Mouse (Mus musculus) forebrain, embryonic 10.5 days (tissue): ENCODE data around the gene Ccdc170. TPM values are rescaled to one million over a fixed set of nuclear protein-coding genes. Genes with fewer than 3 reads are reported as not detected.
"Not testable (repeated sequence)": the region's sequence is repeated elsewhere in the genome, so short reads cannot be mapped to it uniquely, and the experiment has no call there.

Experiments used
- DNase-seq: peaks from one replicate; pipeline ENCODE4 v3.0.0-alpha.2; 2017; ENCODE audit warnings: low spot score; ENCODE audit errors: extremely low spot score
- H3K27ac ChIP-seq: fragments of 300-500 bp; sonication (generic); 2 replicates; pipeline ENCODE4 v1.5.1; 2016; ENCODE audit warnings: mild to moderate bottlenecking
- H3K27me3 ChIP-seq: fragments of 300-500 bp; sonication (generic); 2 replicates; pipeline ENCODE4 v1.6.1; 2016; ENCODE audit warnings: mild to moderate bottlenecking; ENCODE audit not compliant: poor library complexity, severe bottlenecking
- H3K36me3 ChIP-seq: fragments of 300-500 bp; sonication (generic); replicated peaks from 2 replicates; pipeline ENCODE4 v1.6.1; 2016; ENCODE audit warnings: mild to moderate bottlenecking, moderate library complexity
- H3K4me1 ChIP-seq: fragments of 300-500 bp; sonication (generic); 2 replicates; pipeline ENCODE4 v1.6.1; 2016
- H3K4me3 ChIP-seq: fragments of 300-500 bp; sonication (generic); 2 replicates; pipeline ENCODE4 v1.5.1; 2016; ENCODE audit warnings: mild to moderate bottlenecking, moderate library complexity
- H3K9me3 ChIP-seq: fragments of 300-500 bp; sonication (generic); 2 replicates; pipeline ENCODE4 v1.6.1; 2016; ENCODE audit warnings: mild to moderate bottlenecking, moderate library complexity
- WGBS: fragments of 180-500 bp; shearing (Covaris S2); methylation state at CpG from one replicate; pipeline ENCODE4 v1.1.7; 2016; 5-methylcytosine and 5-hydroxymethylcytosine counted together
- polyA plus RNA-seq: library from polyadenylated mRNA; unstranded; fragments of >200 nt; fragmentation: Nextera tagmentation; extraction: Ambion mirVana; gene quantifications from 2 replicates; pipeline ENCODE4 v1.2.1, GENCODE M21; 2016

Ccdc170 gene
- polyA plus RNA-seq, 1 experiment from 2014 or later = not detected

GRCm38 (mm10) chr10:4586691-4587090 is 104.4 kb downstream of the Ccdc170 start:
- H3K4me3 ChIP-seq = no peak overlapping the region
- no peaks in the 10 kb centered on the region for H3K36me3 ChIP-seq
- no peaks in the 10 kb centered on the region for H3K4me1 ChIP-seq
- 89% methylated on average over 6 of the region's 6 CpGs for WGBS
- DNase-seq = no peak
- H3K27ac ChIP-seq = no peak overlapping the region
- no peaks in the 10 kb centered on the region for H3K27me3 ChIP-seq
- no peaks in the 10 kb centered on the region for H3K9me3 ChIP-seq

DNA sequence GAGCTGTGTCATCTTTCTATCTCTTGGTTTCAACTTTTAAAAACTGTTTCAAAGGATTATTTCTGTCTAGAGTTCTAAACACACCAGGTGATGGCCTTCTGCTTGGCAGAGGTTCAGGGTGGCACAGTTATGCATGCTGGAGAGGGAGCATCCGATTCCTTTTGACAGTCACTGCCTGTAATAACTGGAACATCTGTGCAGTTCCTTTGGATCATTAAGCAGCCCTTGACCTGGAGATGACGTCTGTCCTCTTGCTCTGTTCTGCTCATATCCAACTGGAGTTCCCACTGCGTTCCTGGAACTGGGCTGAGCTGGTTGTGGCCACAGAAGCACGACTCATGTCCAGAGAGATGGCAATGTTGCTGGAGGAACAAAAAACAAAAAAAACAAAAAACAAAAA is 107.3 kb downstream of the Ccdc170 start:
- H3K9me3 ChIP-seq = no peaks in the 10 kb centered on the region
- DNase-seq = no peak
- no peaks in the 10 kb centered on the region for H3K27me3 ChIP-seq
- no peaks in the 10 kb centered on the region for H3K36me3 ChIP-seq
- H3K4me1 ChIP-seq = no peaks in the 10 kb centered on the region
- no peak overlapping the region for H3K4me3 ChIP-seq
- no peak overlapping the region for H3K27ac ChIP-seq
- 88% methylated on average over 4 of the region's 4 CpGs for WGBS

DNA sequence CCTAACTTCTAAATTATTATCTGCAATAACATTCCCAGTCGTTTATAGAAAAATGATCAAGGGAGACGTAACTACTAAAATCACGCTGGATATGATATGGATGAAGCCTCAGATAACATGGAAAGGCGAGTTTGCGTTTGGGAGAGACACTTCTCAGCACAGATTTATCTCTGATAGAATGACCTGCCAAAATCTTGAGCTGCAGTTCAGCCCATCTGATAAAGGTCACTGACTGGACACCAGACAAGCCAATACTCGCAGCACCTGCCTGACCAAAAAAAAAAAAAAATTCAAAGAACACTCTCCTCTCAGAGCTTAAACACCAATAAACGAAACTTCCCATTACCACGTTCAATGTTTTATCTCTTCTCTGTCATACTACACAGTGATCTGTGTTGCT is 108.7 kb downstream of the Ccdc170 start:
- Histone ChIP-seq H3K4me3 (no peak overlapping the region), H3K9me3 (peaks cover 3% of the 10 kb centered on the region; the same call in 1 of the 2 replicates), H3K4me1 (no peaks in the 10 kb centered on the region), H3K27me3 (no peaks in the 10 kb centered on the region), H3K27ac (no peak overlapping the region), H3K36me3 (no peaks in the 10 kb centered on the region)
- WGBS = 88% methylated on average over 8 of the region's 8 CpGs
- no peak for DNase-seq

DNA sequence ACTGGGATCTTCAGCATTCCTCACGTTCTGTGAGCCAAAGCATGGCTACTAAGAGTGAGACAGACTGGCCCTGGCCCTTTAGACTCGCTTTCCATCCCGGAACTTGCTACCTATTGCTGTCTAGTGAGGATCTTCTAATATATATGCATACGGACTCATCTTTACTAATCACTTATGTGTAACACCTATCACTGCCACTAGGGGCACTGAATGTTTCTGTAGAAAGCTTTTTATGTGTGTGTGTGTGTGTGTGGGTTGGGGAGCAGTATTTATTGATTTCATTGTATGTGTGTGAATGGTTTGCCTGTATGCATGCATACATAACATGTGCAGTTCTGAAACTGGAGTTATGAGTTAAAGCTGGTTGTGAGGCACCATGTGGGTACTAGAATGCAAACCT is 111.5 kb downstream of the Ccdc170 start:
- no peak for DNase-seq
- WGBS = 70% methylated on average over 4 of the region's 4 CpGs

DNA sequence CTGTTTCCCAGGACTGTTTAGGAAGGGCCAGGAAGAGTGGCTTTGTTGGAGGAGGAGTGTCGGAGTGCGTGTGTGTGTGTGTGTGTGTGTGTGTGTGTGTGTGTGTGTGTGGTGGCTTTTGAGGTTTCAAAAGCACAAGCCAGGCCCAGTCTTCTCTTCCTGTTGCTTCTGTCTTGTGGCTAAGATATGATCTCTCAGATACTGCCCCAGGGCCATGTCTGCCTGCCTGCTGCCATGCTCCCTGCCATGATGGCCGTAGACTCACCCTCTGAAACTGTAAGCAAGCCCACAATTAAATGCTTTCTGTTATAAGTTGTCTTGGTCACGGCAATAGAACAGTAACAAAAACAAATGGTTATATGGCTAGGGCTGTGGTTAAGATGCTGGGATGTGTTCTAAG is 114.9 kb downstream of the Ccdc170 start:
- 92% methylated on average over 4 of the region's 4 CpGs for WGBS
- no peak overlapping the region for H3K4me3 ChIP-seq
- peaks cover 5% of the 10 kb centered on the region; the same call in 1 of the 2 replicates for H3K9me3 ChIP-seq
- H3K27me3 ChIP-seq = no peaks in the 10 kb centered on the region
- H3K4me1 ChIP-seq = no peaks in the 10 kb centered on the region
- no peak for DNase-seq
- no peaks in the 10 kb centered on the region for H3K36me3 ChIP-seq
- no peak overlapping the region for H3K27ac ChIP-seq

More for the DNA sequence above, 111.5 kb downstream of the Ccdc170 start:
- no peaks in the 10 kb centered on the region for H3K27me3 ChIP-seq
- H3K9me3 ChIP-seq = peaks cover 5% of the 10 kb centered on the region; the same call in 1 of the 2 replicates
- no peaks in the 10 kb centered on the region for H3K4me1 ChIP-seq
- no peak overlapping the region for H3K27ac ChIP-seq
- no peak overlapping the region for H3K4me3 ChIP-seq
- H3K36me3 ChIP-seq = no peaks in the 10 kb centered on the region

GRCm38 (mm10) chr10:4598244-4598842 is 116.0 kb downstream of the Ccdc170 start:
- Histone ChIP-seq H3K27ac (no peak overlapping the region), H3K4me3 (no peak overlapping the region), H3K9me3 (peaks cover 5% of the 10 kb centered on the region; the same call in 1 of the 2 replicates), H3K4me1 (no peaks in the 10 kb centered on the region), H3K27me3 (no peaks in the 10 kb centered on the region), H3K36me3 (no peaks in the 10 kb centered on the region)
- DNase-seq = peak; percentile 46
- WGBS = 70% methylated on average over 10 of the region's 10 CpGs

- WGBS = 92% methylated on average over 12 of the region's 12 CpGs
- no peaks in the 10 kb centered on the region for H3K4me1 ChIP-seq
- no peak overlapping the region for H3K4me3 ChIP-seq
- DNase-seq = no peak
- H3K27me3 ChIP-seq = no peaks in the 10 kb centered on the region
- H3K9me3 ChIP-seq = peaks cover 5% of the 10 kb centered on the region; the same call in 1 of the 2 replicates
- H3K27ac ChIP-seq = no peak overlapping the region
- H3K36me3 ChIP-seq = no peaks in the 10 kb centered on the region
These were observed 116.6 kb downstream of the Ccdc170 start for GRCm38 (mm10) chr10:4598916-4599315.

GRCm38 (mm10) chr10:4599591-4599990 is 117.3 kb downstream of the Ccdc170 start:
- H3K4me1 ChIP-seq = no peaks in the 10 kb centered on the region
- H3K27me3 ChIP-seq = no peaks in the 10 kb centered on the region
- H3K9me3 ChIP-seq = peaks cover 5% of the 10 kb centered on the region; the same call in 1 of the 2 replicates
- H3K36me3 ChIP-seq = no peaks in the 10 kb centered on the region
- H3K4me3 ChIP-seq = no peak overlapping the region
- WGBS = 84% methylated on average over 4 of the region's 4 CpGs
- H3K27ac ChIP-seq = no peak overlapping the region
- no peak for DNase-seq

DNA sequence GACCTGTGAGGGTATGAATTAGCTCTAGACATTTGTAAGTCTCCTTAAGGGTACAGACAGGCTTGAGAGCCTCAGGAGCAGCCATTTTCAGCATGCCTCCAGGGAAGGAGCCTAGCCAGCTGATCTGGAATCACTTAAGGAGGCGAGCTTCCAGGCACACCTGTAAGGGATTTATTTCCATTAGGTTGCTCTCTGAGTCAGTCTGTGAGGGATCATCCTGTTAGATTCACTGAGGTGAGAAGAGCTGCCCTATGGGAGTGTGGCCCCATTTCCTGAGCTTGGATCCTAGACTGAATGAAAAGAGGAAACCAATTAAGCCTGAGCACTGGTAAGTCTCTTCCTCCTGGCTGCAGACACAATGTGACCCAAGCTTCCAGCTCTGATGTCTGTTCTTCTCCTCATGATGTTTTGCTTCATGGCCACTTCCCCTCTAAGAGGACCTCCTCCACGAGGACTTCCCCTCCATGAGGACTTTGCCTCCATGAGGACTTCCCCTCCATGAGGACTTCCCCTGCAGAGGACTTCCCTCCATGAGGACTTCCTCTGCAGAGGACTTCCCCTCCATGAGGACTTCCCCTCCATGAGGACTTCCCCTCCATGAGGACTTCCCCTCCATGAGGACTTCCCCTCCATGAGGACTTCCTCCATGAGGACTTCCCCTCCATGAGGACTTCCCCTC is 118.6 kb downstream of the Ccdc170 start:
- Histone ChIP-seq H3K4me3 (no peak overlapping the region), H3K27ac (no peak overlapping the region), H3K9me3 (peaks cover 3% of the 10 kb centered on the region; the same call in 1 of the 2 replicates), H3K36me3 (no peaks in the 10 kb centered on the region), H3K27me3 (no peaks in the 10 kb centered on the region), H3K4me1 (no peaks in the 10 kb centered on the region)
- 69% methylated on average over 2 of the region's 2 CpGs for WGBS
- no peak for DNase-seq

DNA sequence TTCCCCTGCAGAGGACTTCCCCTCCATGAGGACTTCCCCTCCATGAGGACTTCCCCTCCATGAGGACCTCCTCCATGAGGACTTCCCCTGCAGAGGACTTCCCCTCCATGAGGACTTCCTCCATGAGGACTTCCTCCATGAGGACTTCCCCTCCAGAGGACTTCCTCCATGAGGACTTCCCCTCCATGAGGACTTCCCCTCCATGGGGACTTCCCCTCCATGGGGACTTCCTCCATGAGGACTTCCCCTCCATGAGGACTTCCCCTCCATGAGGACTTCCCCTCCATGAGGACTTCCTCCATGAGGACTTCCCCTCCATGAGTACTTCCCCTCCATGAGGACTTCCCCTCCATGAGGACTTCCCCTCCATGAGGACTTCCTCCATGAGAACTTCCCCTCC is 119.3 kb downstream of the Ccdc170 start:
- not testable (repeated sequence) for H3K36me3 ChIP-seq, H3K4me1 ChIP-seq, H3K27ac ChIP-seq, H3K4me3 ChIP-seq, H3K27me3 ChIP-seq, H3K9me3 ChIP-seq, DNase-seq

- H3K9me3 ChIP-seq = peaks cover 7% of the 10 kb centered on the region; the same call in 1 of the 2 replicates
- H3K27me3 ChIP-seq = no peaks in the 10 kb centered on the region
- no peak overlapping the region for H3K27ac ChIP-seq
- no peak for DNase-seq
- H3K36me3 ChIP-seq = no peaks in the 10 kb centered on the region
- WGBS = 74% methylated on average over 4 of the region's 4 CpGs
- H3K4me1 ChIP-seq = no peaks in the 10 kb centered on the region
- H3K4me3 ChIP-seq = no peak overlapping the region
These were observed 120.2 kb downstream of the Ccdc170 start for GRCm38 (mm10) chr10:4602466-4602865.

DNA sequence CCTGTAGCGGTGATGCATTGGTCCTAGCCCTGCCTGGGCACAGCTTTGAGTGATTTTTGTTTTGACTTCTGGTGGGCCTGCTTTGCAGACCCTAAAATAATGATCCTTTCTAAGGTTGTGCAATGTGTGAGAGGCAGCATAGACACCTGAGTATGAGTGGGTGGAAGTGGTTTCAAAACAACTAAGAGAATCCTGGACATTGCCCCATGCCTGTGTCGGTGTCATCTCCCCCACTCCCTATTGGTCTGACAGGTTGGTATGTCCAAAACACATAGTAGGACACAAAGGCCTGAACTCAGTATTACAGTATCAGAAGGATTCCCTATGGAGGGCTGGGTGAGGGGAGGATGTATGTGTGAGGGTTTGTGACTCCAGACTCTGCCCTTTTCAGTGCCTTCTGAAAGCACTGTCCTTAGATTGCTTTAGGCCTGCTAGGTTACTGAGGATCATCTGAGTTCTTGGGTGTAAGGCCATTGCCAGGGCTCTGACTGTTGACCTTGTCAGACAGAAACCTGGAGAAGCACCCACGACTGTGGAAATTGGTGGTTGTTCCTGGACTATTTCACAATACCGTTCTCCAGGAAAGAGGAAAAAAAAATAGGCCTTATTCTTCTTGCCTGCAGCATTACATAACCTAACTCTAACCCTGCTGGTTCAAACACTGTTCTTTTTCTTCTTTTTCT is 122.4 kb downstream of the Ccdc170 start:
- Histone ChIP-seq H3K9me3 (peaks cover 7% of the 10 kb centered on the region; the same call in 1 of the 2 replicates), H3K36me3 (no peaks in the 10 kb centered on the region), H3K27ac (no peak overlapping the region), H3K4me1 (no peaks in the 10 kb centered on the region), H3K27me3 (no peaks in the 10 kb centered on the region), H3K4me3 (no peak overlapping the region)
- WGBS = 89% methylated on average over 4 of the region's 4 CpGs
- DNase-seq = no peak

DNA sequence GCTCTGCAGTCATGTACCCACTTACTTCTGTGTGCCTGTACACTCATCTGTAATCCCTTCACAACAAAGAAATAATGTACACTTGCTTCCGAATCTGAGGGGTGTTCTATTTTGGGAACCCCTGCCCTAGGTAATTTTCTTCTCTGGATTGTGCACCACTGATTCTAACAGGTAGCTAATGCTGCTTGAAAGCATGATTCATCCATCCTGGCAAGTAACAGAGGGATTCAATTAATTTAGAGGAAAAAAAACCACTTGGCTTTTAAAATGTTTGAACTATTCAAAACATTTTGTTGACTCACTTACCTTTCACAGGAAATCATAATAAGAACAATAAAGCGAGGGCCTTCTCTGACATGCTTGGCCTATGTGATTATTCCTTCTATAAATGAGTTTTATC is 127.9 kb downstream of the Ccdc170 start:
- no peak overlapping the region for H3K27ac ChIP-seq
- peaks cover 7% of the 10 kb centered on the region; the same call in 1 of the 2 replicates for H3K9me3 ChIP-seq
- H3K4me3 ChIP-seq = no peak overlapping the region
- no peak for DNase-seq
- H3K27me3 ChIP-seq = no peaks in the 10 kb centered on the region
- 87% methylated on average over 2 of the region's 2 CpGs for WGBS
- no peaks in the 10 kb centered on the region for H3K36me3 ChIP-seq
- no peaks in the 10 kb centered on the region for H3K4me1 ChIP-seq
